Mouse (Mus musculus) C2C12 (cell line): ENCODE measurements around the gene Prdm9.

ENCODE experiments used
- CTCF ChIP-seq: IDR thresholded peaks from one replicate; pipeline ENCODE4 v1.5.1; 2011; ENCODE audit not compliant: control insufficient read depth, insufficient read depth, insufficient read length
- MYOG ChIP-seq: IDR thresholded peaks from one replicate; pipeline ENCODE4 v1.6.1; 2011; ENCODE audit not compliant: control insufficient read depth, insufficient read length; ENCODE audit errors: extremely low read depth

- TF ChIP-seq CTCF (no peak), MYOG (no peak)
Observed at GRCm38 (mm10) chr17:15535162-15535800, 28.9 kb downstream of the Prdm9 start.
